Mouse (Mus musculus): ENCODE results near the gene Qtrt1. TPM values are rescaled to one million over a fixed set of nuclear protein-coding genes. Genes with fewer than 3 reads are reported as not detected.

Gene Qtrt1
- polyA plus RNA-seq, 1 experiment from 2014 or later, result 50.3 TPM

DNA sequence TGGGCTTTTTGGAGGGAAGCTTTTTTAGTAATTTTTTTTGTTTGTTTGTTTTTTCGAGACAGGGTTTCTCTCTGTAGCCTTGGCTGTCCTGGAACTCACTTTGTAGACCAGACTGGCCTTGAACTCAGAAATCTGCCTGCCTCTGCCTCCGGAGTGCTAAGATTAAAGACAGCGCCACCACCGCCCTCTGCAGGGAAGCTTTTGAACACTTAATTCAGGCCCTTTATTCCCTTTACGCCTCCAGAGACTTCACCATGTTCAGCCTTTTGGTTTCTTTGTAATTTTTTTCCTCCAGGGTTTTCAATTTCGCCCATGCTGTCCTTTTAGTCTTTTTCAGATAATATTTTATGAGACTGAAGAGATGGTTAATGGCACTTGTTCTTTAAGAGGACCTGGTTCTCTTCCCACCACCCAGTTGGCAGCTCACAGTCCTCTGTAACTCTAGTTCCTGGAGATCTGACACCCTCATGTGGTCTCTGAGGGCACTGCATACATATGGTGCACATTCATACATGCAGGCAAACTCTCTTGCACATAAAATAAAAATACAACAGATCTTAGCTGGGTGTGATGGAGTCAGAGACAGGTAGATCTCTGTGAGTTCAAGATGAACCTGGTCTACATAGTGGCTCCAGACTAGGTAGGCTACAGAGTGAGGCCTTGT lies 33.6 kb downstream of the Qtrt1 start:
- Histone ChIP-seq H3K4me3 (ENCODE audit: low read depth, low read length) (no peak overlapping the region), H3K9me3 (ENCODE audit: control insufficient read depth, low read length) (no peaks in the 10 kb centered on the region), H3K27me3 (ENCODE audit: control insufficient read depth, insufficient read depth, low read length) (no peaks in the 10 kb centered on the region), H3K36me3 (ENCODE audit: control insufficient read depth, insufficient read depth, low read length) (no peaks in the 10 kb centered on the region; the same call in 1 of the 2 replicates), H3K9ac (ENCODE audit: low read length) (no peak overlapping the region), H3K4me1 (ENCODE audit: control insufficient read depth, insufficient read depth, low read length) (no peaks in the 10 kb centered on the region), H3K27ac (replicated peaks; ENCODE audit: low read depth, low read length) (no peak overlapping the region), H3K4me2 (ENCODE audit: low read depth, severe bottlenecking) (no peak overlapping the region)
- ATAC-seq (ENCODE audit: insufficient number of reproducible peaks, low FRiP score, low TSS enrichment, low read depth) (no peak), DNase-seq (ENCODE audit: low spot score) (no peak)
- 94% methylated on average over 6 of the region's 6 CpGs for WGBS

DNA sequence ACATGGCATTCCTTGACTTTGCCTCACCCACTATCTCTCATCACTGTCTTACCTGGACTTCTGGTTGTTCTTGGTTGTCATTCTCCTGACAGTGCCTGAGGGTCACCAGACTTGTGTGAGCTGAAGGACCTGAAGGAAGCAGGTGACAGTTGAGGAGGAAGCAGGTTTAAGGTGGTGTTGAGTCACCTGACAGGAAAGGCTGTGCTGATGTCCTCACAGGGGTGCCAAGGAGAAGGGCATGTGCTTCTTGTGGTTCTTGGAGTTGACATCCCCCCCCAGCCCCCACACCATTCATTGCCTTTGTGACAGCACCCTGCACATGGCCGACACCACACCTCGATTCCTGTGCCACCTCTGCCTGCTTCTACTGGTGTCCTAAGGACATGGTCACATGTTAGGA lies 36.1 kb downstream of the Qtrt1 start:
- DNase-seq (ENCODE audit: low spot score) (no peak), ATAC-seq (ENCODE audit: insufficient number of reproducible peaks, low FRiP score, low TSS enrichment, low read depth) (no peak)
- Histone ChIP-seq H3K27ac (replicated peaks; ENCODE audit: low read depth, low read length) (no peak overlapping the region), H3K36me3 (ENCODE audit: control insufficient read depth, insufficient read depth, low read length) (no peaks in the 10 kb centered on the region; the same call in 1 of the 2 replicates), H3K9ac (ENCODE audit: low read length) (no peak overlapping the region), H3K4me1 (ENCODE audit: control insufficient read depth, insufficient read depth, low read length) (no peaks in the 10 kb centered on the region), H3K27me3 (ENCODE audit: control insufficient read depth, insufficient read depth, low read length) (no peaks in the 10 kb centered on the region), H3K4me3 (ENCODE audit: low read depth, low read length) (no peak overlapping the region), H3K9me3 (ENCODE audit: control insufficient read depth, low read length) (no peaks in the 10 kb centered on the region), H3K4me2 (ENCODE audit: low read depth, severe bottlenecking) (no peak overlapping the region)
- WGBS, result 95% methylated on average over 2 of the region's 2 CpGs

DNA sequence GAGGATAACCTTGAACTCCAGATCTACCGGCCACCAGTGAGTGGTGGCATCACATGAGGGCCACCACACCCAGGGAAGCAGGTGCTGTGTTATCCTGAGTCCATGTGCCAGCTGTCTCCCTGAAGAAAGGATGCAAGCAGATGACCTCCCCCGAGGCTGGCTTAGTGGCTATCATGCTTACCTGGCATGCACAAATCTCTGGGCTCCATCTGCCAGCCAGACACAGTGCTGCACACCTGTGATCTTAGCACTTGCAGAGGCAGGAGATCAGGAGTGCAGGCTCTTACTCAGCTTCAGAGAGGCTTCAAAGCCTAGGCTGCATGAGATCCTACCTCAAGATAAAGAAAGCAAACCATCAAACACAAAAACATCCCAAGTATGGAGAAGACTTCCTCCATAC lies 38.1 kb downstream of the Qtrt1 start:
- Histone ChIP-seq H3K4me2 (ENCODE audit: low read depth, severe bottlenecking) (no peak overlapping the region), H3K9ac (ENCODE audit: low read length) (no peak overlapping the region), H3K4me3 (ENCODE audit: low read depth, low read length) (no peak overlapping the region), H3K9me3 (ENCODE audit: control insufficient read depth, low read length) (no peaks in the 10 kb centered on the region), H3K36me3 (ENCODE audit: control insufficient read depth, insufficient read depth, low read length) (no peaks in the 10 kb centered on the region; the same call in 1 of the 2 replicates), H3K27me3 (ENCODE audit: control insufficient read depth, insufficient read depth, low read length) (no peaks in the 10 kb centered on the region), H3K27ac (replicated peaks; ENCODE audit: low read depth, low read length) (no peak overlapping the region), H3K4me1 (ENCODE audit: control insufficient read depth, insufficient read depth, low read length) (no peaks in the 10 kb centered on the region)
- no peak for DNase-seq (ENCODE audit: low spot score)
- whole genome bisulfite sequencing, result 86% methylated on average over 2 of the region's 2 CpGs
- no peak for ATAC-seq (ENCODE audit: insufficient number of reproducible peaks, low FRiP score, low TSS enrichment, low read depth)

DNA sequence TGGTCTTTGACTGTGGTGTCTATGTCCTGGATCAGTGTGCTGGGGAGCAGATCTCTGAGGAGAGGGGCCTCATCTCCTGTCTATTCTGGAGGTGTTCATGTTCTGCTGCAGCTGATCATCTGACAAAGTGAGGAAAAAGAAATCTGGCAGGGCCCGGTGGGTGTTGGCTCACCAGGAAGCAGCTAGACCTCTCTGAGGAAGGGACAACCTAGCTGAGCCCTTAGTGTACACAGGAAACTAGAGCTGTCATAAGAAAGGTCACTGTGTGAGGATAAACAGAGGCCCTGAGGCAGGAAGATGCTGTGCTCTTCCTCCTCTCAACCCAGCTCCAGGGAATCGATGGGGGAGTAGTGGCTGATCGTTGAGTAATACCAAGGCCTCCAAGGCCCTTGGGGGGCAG lies 38.6 kb downstream of the Qtrt1 start:
- no peak for DNase-seq (ENCODE audit: low spot score)
- H3K36me3 ChIP-seq (ENCODE audit: control insufficient read depth, insufficient read depth, low read length), result no peaks in the 10 kb centered on the region; the same call in 1 of the 2 replicates
- H3K4me3 ChIP-seq (ENCODE audit: low read depth, low read length), result no peak overlapping the region
- H3K27ac ChIP-seq (replicated peaks; ENCODE audit: low read depth, low read length), result no peak overlapping the region
- no peak overlapping the region for H3K4me2 ChIP-seq (ENCODE audit: low read depth, severe bottlenecking)
- no peaks in the 10 kb centered on the region for H3K9me3 ChIP-seq (ENCODE audit: control insufficient read depth, low read length)
- WGBS, result 90% methylated on average over 3 of the region's 3 CpGs
- ATAC-seq (ENCODE audit: insufficient number of reproducible peaks, low FRiP score, low TSS enrichment, low read depth), result no peak
- H3K9ac ChIP-seq (ENCODE audit: low read length), result no peak overlapping the region
- H3K4me1 ChIP-seq (ENCODE audit: control insufficient read depth, insufficient read depth, low read length), result no peaks in the 10 kb centered on the region
- no peaks in the 10 kb centered on the region for H3K27me3 ChIP-seq (ENCODE audit: control insufficient read depth, insufficient read depth, low read length)

DNA sequence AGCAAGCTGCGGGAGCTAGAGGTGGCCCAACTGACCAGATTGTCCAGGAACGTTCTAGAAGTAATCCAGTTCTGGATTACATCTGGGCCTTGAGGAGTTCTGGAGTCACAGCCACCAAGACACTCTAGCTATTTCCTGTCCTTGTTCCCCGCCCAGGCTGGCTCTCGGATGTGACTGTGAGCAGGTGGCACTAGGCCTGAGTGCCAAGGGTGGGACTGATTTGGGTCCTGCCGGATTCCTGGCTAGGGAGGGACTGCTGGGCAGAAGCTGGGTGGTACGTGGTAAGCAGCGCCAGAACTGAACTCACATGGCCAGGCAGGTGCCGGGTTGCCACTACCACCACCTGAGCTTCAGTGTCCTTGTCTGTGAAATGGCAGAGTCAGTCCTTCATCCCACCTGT lies 39.8 kb downstream of the Qtrt1 start:
- Histone ChIP-seq H3K4me3 (ENCODE audit: low read depth, low read length) (no peak overlapping the region), H3K27me3 (ENCODE audit: control insufficient read depth, insufficient read depth, low read length) (no peaks in the 10 kb centered on the region), H3K9ac (ENCODE audit: low read length) (no peak overlapping the region), H3K4me2 (ENCODE audit: low read depth, severe bottlenecking) (no peak overlapping the region), H3K4me1 (ENCODE audit: control insufficient read depth, insufficient read depth, low read length) (no peaks in the 10 kb centered on the region), H3K36me3 (ENCODE audit: control insufficient read depth, insufficient read depth, low read length) (no peaks in the 10 kb centered on the region), H3K27ac (replicated peaks; ENCODE audit: low read depth, low read length) (no peak overlapping the region), H3K9me3 (ENCODE audit: control insufficient read depth, low read length) (no peaks in the 10 kb centered on the region)
- 84% methylated on average over 8 of the region's 8 CpGs for WGBS
- no peak for DNase-seq (ENCODE audit: low spot score)
- ATAC-seq (ENCODE audit: insufficient number of reproducible peaks, low FRiP score, low TSS enrichment, low read depth), result no peak

DNA sequence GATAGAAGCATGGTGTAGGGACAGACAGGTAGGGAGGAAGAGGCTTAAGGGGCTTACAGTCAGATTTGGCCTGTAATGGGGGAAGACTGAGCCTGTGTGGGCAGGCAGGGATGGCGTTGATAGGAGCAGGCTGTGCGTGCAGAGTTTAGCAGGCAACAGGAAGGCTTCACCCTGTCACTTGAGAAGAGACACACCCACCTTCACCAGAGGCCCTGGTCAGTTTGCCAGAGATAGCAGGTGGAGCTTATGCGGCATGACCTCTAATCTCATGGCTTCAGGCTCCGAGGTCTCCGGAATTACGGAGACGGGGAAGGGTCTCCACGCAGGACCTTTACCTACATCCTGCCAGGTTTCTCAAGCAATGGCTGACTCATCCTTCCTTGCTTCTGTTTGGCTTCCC lies 40.2 kb downstream of the Qtrt1 start:
- H3K4me1 ChIP-seq (ENCODE audit: control insufficient read depth, insufficient read depth, low read length), result no peaks in the 10 kb centered on the region
- no peak for ATAC-seq (ENCODE audit: insufficient number of reproducible peaks, low FRiP score, low TSS enrichment, low read depth)
- H3K4me2 ChIP-seq (ENCODE audit: low read depth, severe bottlenecking), result no peak overlapping the region
- no peak for DNase-seq (ENCODE audit: low spot score)
- WGBS, result 78% methylated on average over 8 of the region's 8 CpGs
- H3K9me3 ChIP-seq (ENCODE audit: control insufficient read depth, low read length), result no peaks in the 10 kb centered on the region
- no peaks in the 10 kb centered on the region for H3K36me3 ChIP-seq (ENCODE audit: control insufficient read depth, insufficient read depth, low read length)
- no peaks in the 10 kb centered on the region for H3K27me3 ChIP-seq (ENCODE audit: control insufficient read depth, insufficient read depth, low read length)
- no peak overlapping the region for H3K27ac ChIP-seq (replicated peaks; ENCODE audit: low read depth, low read length)
- no peak overlapping the region for H3K4me3 ChIP-seq (ENCODE audit: low read depth, low read length)
- no peak overlapping the region for H3K9ac ChIP-seq (ENCODE audit: low read length)

DNA sequence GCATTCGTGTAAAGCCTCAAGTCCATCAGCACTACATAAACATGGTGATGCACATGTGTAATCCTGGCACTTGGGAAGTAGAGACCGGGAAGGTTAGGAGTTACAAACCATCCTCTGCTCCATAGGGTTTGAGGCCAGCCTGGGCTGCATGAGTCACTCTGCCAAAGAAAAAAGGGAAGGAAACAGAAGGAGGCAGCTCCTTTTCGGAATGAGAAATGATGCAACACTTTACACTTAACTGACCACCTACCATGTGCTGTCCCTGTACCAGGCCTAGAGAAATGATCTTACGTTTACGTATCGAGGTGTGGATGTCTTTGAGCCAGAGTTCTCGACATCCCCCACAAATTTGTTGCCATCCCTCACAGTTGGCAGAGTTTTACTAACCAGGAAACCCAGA lies 41.4 kb downstream of the Qtrt1 start:
- Histone ChIP-seq H3K4me1 (ENCODE audit: control insufficient read depth, insufficient read depth, low read length) (no peaks in the 10 kb centered on the region), H3K27me3 (ENCODE audit: control insufficient read depth, insufficient read depth, low read length) (no peaks in the 10 kb centered on the region), H3K36me3 (ENCODE audit: control insufficient read depth, insufficient read depth, low read length) (no peaks in the 10 kb centered on the region), H3K4me3 (ENCODE audit: low read depth, low read length) (no peak overlapping the region), H3K27ac (replicated peaks; ENCODE audit: low read depth, low read length) (no peak overlapping the region), H3K9me3 (ENCODE audit: control insufficient read depth, low read length) (no peaks in the 10 kb centered on the region), H3K9ac (ENCODE audit: low read length) (no peak overlapping the region), H3K4me2 (ENCODE audit: low read depth, severe bottlenecking) (no peak overlapping the region)
- DNase-seq (ENCODE audit: low spot score) (no peak), ATAC-seq (ENCODE audit: insufficient number of reproducible peaks, low FRiP score, low TSS enrichment, low read depth) (no peak)
- WGBS, result 87% methylated on average over 7 of the region's 7 CpGs

DNA sequence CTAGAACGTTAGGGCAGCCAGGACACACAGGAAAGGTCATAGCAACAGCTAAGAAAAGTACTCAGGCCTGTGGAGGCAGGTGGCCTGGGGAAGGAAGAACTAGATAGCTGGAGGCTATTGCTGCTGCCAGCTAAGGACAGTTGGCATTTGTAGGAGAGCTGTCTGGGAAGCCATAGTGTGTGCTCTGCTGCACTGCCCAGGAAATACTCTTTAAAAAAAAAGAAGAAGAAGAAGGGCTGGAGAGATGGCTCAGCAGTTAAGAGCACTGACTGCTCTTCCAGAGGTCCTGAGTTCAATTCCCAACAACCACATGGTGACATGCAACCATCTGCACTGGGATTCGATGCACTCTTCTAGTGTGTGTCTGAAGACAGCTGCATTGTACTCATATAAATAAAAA lies 41.8 kb downstream of the Qtrt1 start:
- Histone ChIP-seq H3K4me1 (ENCODE audit: control insufficient read depth, insufficient read depth, low read length) (no peaks in the 10 kb centered on the region), H3K9ac (ENCODE audit: low read length) (no peak overlapping the region), H3K4me2 (ENCODE audit: low read depth, severe bottlenecking) (no peak overlapping the region), H3K27me3 (ENCODE audit: control insufficient read depth, insufficient read depth, low read length) (no peaks in the 10 kb centered on the region), H3K36me3 (ENCODE audit: control insufficient read depth, insufficient read depth, low read length) (no peaks in the 10 kb centered on the region), H3K9me3 (ENCODE audit: control insufficient read depth, low read length) (no peaks in the 10 kb centered on the region), H3K4me3 (ENCODE audit: low read depth, low read length) (no peak overlapping the region), H3K27ac (replicated peaks; ENCODE audit: low read depth, low read length) (no peak overlapping the region)
- DNase-seq (ENCODE audit: low spot score) (no peak), ATAC-seq (ENCODE audit: insufficient number of reproducible peaks, low FRiP score, low TSS enrichment, low read depth) (no peak)
- WGBS, result 93% methylated on average over 2 of the region's 2 CpGs

DNA sequence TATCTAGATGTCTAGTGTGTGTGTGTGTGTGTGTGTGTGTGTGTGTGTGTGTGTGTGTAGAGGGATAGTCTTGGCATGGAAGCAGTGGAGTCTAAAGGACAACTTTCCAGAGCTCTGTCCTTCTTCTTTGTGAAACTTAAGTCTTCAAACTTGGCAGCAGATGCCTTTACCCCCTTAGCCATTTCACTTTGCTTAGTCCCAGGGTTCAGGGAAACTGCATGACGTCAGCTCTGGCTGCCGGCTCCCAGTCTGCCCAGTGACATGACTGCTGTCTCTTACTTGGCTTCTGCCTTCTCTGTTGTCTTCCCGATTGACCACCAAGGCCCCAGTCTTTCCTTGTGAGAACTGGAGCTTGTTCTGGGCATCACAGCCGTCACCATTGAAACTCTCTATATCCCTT lies 42.9 kb downstream of the Qtrt1 start:
- no peak overlapping the region for H3K27ac ChIP-seq (replicated peaks; ENCODE audit: low read depth, low read length)
- H3K36me3 ChIP-seq (ENCODE audit: control insufficient read depth, insufficient read depth, low read length), result no peaks in the 10 kb centered on the region; the same call in 1 of the 2 replicates
- H3K9me3 ChIP-seq (ENCODE audit: control insufficient read depth, low read length), result no peaks in the 10 kb centered on the region
- no peak overlapping the region for H3K9ac ChIP-seq (ENCODE audit: low read length)
- no peaks in the 10 kb centered on the region for H3K4me1 ChIP-seq (ENCODE audit: control insufficient read depth, insufficient read depth, low read length)
- ATAC-seq (ENCODE audit: insufficient number of reproducible peaks, low FRiP score, low TSS enrichment, low read depth) (no peak), DNase-seq (ENCODE audit: low spot score) (no peak)
- no peak overlapping the region for H3K4me2 ChIP-seq (ENCODE audit: low read depth, severe bottlenecking)
- WGBS, result 79% methylated on average over 4 of the region's 4 CpGs
- no peaks in the 10 kb centered on the region for H3K27me3 ChIP-seq (ENCODE audit: control insufficient read depth, insufficient read depth, low read length)
- H3K4me3 ChIP-seq (ENCODE audit: low read depth, low read length), result no peak overlapping the region

Measured in limb, embryonic 11.5 days (tissue).